Mouse (Mus musculus) embryonic facial prominence, embryonic 10.5 days (tissue): ENCODE data around the gene Medag. TPM values are rescaled to one million over a fixed set of nuclear protein-coding genes. Genes with fewer than 3 reads are reported as not detected.
A peak's percentile ranks its signal among the peaks of the same experiment; 100 is the strongest.

Experiments
- DNase-seq: peaks from one replicate; pipeline ENCODE4 v3.0.0-alpha.2; 2017; ENCODE audit warnings: low spot score
- H3K27ac ChIP-seq: fragments of 300-500 bp; sonication (generic); replicated peaks from 2 replicates; pipeline ENCODE4 v1.5.1; 2016; ENCODE audit warnings: mild to moderate bottlenecking
- H3K27me3 ChIP-seq: fragments of 300-500 bp; sonication (generic); replicated peaks from 2 replicates; pipeline ENCODE4 v1.6.1; 2016; ENCODE audit warnings: low read depth, mild to moderate bottlenecking; ENCODE audit not compliant: poor library complexity, severe bottlenecking
- H3K36me3 ChIP-seq: fragments of 300-500 bp; sonication (generic); replicated peaks from 2 replicates; pipeline ENCODE4 v1.6.1; 2016; ENCODE audit warnings: mild to moderate bottlenecking, moderate library complexity
- H3K4me1 ChIP-seq: fragments of 300-500 bp; sonication (generic); 2 replicates; pipeline ENCODE4 v1.6.1; 2016
- H3K4me3 ChIP-seq: fragments of 300-500 bp; sonication (generic); 2 replicates; pipeline ENCODE4 v1.5.1; 2016; ENCODE audit warnings: mild to moderate bottlenecking, moderate library complexity
- H3K9me3 ChIP-seq: fragments of 300-500 bp; sonication (generic); 2 replicates; pipeline ENCODE4 v1.6.1; 2016; ENCODE audit warnings: mild to moderate bottlenecking
- WGBS: fragments of 180-500 bp; shearing (Covaris S2); methylation state at CpG from one replicate; pipeline ENCODE4 v1.1.7; 2016; 5-methylcytosine and 5-hydroxymethylcytosine counted together
- polyA plus RNA-seq: library from polyadenylated mRNA; unstranded; fragments of >200 nt; fragmentation: Nextera tagmentation; extraction: Ambion mirVana; gene quantifications from 2 replicates; pipeline ENCODE4 v1.2.1, GENCODE M21; 2016

The Medag gene
- polyA plus RNA-seq, 1 experiment from 2014 or later: 0.17 TPM

GRCm38 (mm10) chr5:149439531-149440179 lies 28.1 kb downstream of the Medag start, which contains the start of gene Tex26:
Gene Tex26 (plus strand): TSS chr5:149439660.
- Histone ChIP-seq H3K4me3 (peak within 1 kb of the TSS; percentile 63), H3K27ac (peak within 1 kb of the TSS; percentile 90), H3K9me3 (no peaks in the 10 kb centered on the region), H3K27me3 (0 out of 2 replicates have a peak, but pooled peaks cover 7% of the 10 kb centered on the region), H3K4me1 (peaks cover 51% of the 10 kb centered on the region), H3K36me3 (no peaks in the 10 kb centered on the region)
- under 1% methylated on average over 25 of the region's 25 CpGs for WGBS
- DNase-seq: peak; percentile 89

DNA sequence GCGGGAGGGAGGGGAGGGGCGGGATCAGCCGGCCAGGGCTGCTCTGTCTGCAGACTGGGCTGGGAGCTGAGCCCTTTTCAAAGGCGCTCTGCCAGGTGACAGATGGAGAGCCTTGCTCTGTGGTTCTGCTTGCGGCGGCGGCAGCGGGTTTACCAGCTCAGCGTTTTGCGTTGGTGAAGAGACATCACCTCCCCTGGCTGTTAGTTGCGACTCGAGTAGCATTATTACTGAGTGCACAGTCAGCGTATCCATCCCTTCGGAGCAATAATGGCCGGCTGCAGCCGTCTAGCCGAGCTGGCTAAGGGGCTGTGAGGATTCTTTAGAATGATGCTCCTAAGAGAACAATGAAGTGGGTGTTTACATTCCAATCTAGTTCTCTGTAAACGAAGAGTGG lies 28.6 kb downstream of the Medag start:
- Histone ChIP-seq H3K36me3 (no peaks in the 10 kb centered on the region), H3K27me3 (0 out of 2 replicates have a peak, but pooled peaks cover 7% of the 10 kb centered on the region), H3K27ac (peak overlapping the region; percentile 90), H3K9me3 (no peaks in the 10 kb centered on the region), H3K4me1 (peaks cover 56% of the 10 kb centered on the region), H3K4me3 (peak overlapping the region; percentile 63)
- under 1% methylated on average over 18 of the region's 18 CpGs for WGBS
- peak; percentile 80 for DNase-seq

GRCm38 (mm10) chr5:149441646-149442276 lies 30.2 kb downstream of the Medag start:
- H3K36me3 ChIP-seq: no peaks in the 10 kb centered on the region
- H3K4me1 ChIP-seq: peaks cover 54% of the 10 kb centered on the region
- no peaks in the 10 kb centered on the region for H3K9me3 ChIP-seq
- H3K27ac ChIP-seq: peak overlapping the region; percentile 63
- 0 out of 2 replicates have a peak, but pooled peaks cover 7% of the 10 kb centered on the region for H3K27me3 ChIP-seq
- no peak overlapping the region for H3K4me3 ChIP-seq
- no peak for DNase-seq
- WGBS: 60% methylated on average over 14 of the region's 14 CpGs

DNA sequence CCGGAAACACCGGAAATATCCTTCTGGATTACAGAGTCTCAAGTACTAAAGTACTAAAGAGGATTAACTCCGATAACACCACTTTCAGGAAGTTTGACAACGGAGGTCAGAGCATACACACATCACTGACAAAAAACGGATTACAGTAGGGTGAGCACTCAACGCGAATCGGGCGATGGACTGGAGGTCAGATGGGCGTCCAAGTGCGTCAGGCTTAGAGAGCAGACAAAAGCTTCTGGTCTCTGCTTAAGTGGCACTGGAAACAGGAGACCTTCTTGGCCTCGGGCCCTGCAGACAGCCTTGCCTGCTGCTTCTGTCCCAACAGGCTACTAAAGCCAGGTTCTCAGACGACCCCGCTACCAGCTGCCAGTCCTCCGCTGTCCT lies 30.7 kb downstream of the Medag start:
- Histone ChIP-seq H3K4me3 (no peak overlapping the region), H3K36me3 (no peaks in the 10 kb centered on the region), H3K27ac (peak overlapping the region; percentile 63), H3K27me3 (0 out of 2 replicates have a peak, but pooled peaks cover 7% of the 10 kb centered on the region), H3K9me3 (no peaks in the 10 kb centered on the region), H3K4me1 (peaks cover 51% of the 10 kb centered on the region)
- 74% methylated on average over 15 of the region's 15 CpGs for WGBS
- no peak for DNase-seq

DNA sequence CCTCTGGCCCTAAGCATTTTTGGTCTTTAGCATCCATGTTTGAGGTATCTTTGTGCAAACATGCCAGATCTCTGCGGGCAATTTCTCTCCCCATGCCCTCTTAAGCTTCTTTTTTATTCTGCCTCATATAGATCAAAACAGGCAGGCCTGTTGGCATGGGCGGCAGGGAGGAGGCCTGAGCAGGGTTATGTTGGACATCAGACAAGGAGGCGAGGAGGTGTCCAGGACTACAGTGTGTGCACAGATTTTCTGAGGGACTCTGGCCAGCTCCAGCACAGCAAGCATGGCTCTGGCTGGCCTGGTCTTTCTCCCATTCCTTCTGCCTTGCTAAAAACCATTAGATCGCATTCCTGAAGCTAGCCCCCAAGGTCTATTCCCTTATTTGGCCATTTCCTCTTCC lies 32.9 kb downstream of the Medag start:
- no peak overlapping the region for H3K4me3 ChIP-seq
- peaks cover 41% of the 10 kb centered on the region for H3K4me1 ChIP-seq
- no peak overlapping the region for H3K27ac ChIP-seq
- no peak for DNase-seq
- H3K27me3 ChIP-seq: 0 out of 2 replicates have a peak, but pooled peaks cover 7% of the 10 kb centered on the region
- 79% methylated on average over 4 of the region's 4 CpGs for WGBS
- 0 out of 2 replicates have a peak, but pooled peaks cover 4% of the 10 kb centered on the region for H3K9me3 ChIP-seq
- no peaks in the 10 kb centered on the region for H3K36me3 ChIP-seq

DNA sequence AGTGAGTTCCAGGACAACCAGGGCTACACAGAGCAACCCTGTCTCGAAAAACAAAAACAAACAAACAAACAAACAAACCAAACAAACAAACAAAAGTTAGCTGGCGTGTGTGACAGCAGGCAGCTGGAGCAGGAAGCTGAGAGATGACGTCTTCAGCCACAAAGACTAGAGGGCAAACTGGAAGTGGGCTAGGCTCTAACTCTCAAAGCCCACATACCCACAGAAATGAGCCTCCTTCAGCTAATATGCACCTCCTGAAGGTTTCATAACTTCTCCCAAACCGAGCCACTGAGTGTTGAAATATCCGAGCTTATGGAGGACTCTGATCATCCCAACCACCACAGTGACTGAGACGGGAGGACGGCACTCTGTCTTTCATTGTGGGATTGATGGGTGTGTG lies 34.9 kb downstream of the Medag start:
- 88% methylated on average over 7 of the region's 7 CpGs for WGBS
- Histone ChIP-seq H3K9me3 (0 out of 2 replicates have a peak, but pooled peaks cover 4% of the 10 kb centered on the region), H3K4me3 (no peak overlapping the region), H3K27me3 (0 out of 2 replicates have a peak, but pooled peaks cover 4% of the 10 kb centered on the region), H3K36me3 (no peaks in the 10 kb centered on the region), H3K4me1 (peaks cover 21% of the 10 kb centered on the region), H3K27ac (no peak overlapping the region)
- no peak for DNase-seq

- H3K4me3 ChIP-seq: no peak overlapping the region
- no peak overlapping the region for H3K27ac ChIP-seq
- H3K36me3 ChIP-seq: no peaks in the 10 kb centered on the region
- H3K9me3 ChIP-seq: 0 out of 2 replicates have a peak, but pooled peaks cover 4% of the 10 kb centered on the region
- DNase-seq: no peak
- 83% methylated on average over 5 of the region's 5 CpGs for WGBS
- H3K4me1 ChIP-seq: peaks cover 11% of the 10 kb centered on the region
- no peaks in the 10 kb centered on the region for H3K27me3 ChIP-seq
Observed at GRCm38 (mm10) chr5:149447733-149448132, 36.2 kb downstream of the Medag start.

DNA sequence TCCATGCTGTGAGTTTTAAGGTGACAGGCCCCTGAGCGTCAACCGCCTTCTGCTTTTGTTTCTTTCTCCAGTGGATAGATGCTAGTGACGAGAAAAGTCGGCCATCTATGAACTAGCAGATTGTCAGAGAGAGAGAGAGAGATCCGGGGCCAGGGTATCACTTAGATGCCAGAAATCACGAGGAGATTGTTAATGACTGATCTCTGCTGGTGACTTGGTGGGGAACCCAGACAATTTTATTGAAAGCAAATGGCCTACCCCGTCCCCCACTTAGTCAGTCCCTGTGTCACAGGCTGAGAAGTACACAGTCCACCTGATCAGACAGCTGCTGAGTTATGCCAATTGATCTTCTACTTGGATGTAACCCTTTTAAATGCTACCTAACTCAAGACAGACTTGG lies 37.9 kb downstream of the Medag start:
- no peak for DNase-seq
- H3K4me1 ChIP-seq: peaks cover 8% of the 10 kb centered on the region
- no peaks in the 10 kb centered on the region for H3K36me3 ChIP-seq
- 0 out of 2 replicates have a peak, but pooled peaks cover 4% of the 10 kb centered on the region for H3K9me3 ChIP-seq
- no peak overlapping the region for H3K27ac ChIP-seq
- no peak overlapping the region for H3K4me3 ChIP-seq
- H3K27me3 ChIP-seq: no peaks in the 10 kb centered on the region
- WGBS: 87% methylated on average over 7 of the region's 7 CpGs

GRCm38 (mm10) chr5:149451209-149451681 lies 39.7 kb downstream of the Medag start:
- DNase-seq: no peak
- 90% methylated on average over 7 of the region's 7 CpGs for WGBS
- H3K27me3 ChIP-seq: no peaks in the 10 kb centered on the region
- H3K36me3 ChIP-seq: no peaks in the 10 kb centered on the region
- H3K4me3 ChIP-seq: no peak overlapping the region
- H3K4me1 ChIP-seq: no peaks in the 10 kb centered on the region
- 0 out of 2 replicates have a peak, but pooled peaks cover 4% of the 10 kb centered on the region for H3K9me3 ChIP-seq
- H3K27ac ChIP-seq: no peak overlapping the region

DNA sequence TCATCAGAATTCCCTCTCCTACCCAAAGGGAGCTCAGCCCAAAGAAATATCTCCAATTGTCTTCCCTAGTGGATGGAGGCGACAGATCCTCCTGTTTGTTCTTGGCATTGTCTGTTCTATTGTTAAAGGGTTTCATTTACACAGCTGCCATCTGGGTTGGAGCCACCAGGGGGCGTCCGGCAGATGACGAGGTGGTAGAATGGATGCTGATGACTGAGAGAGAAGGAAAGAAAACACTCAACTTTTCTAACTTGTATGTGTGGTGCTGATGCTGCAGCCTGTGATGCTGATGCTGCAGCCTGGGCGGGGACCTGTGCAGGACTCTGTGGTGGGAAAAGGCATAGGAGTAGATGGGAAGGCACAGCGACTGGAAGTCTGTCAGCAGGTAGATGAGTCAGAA lies 42.7 kb downstream of the Medag start:
- H3K27me3 ChIP-seq: no peaks in the 10 kb centered on the region
- WGBS: 28% methylated on average over 6 of the region's 6 CpGs

GRCm38 (mm10) chr5:149456544-149456943 lies 45.0 kb downstream of the Medag start:
- Histone ChIP-seq H3K27me3 (no peaks in the 10 kb centered on the region), H3K27ac (no peak overlapping the region), H3K36me3 (no peaks in the 10 kb centered on the region), H3K4me1 (peaks cover 7% of the 10 kb centered on the region), H3K4me3 (no peak overlapping the region), H3K9me3 (no peaks in the 10 kb centered on the region)
- WGBS: 89% methylated on average over 7 of the region's 7 CpGs
- no peak for DNase-seq

More for the DNA sequence above, 42.7 kb downstream of the Medag start:
- H3K27ac ChIP-seq: no peak overlapping the region
- H3K9me3 ChIP-seq: no peaks in the 10 kb centered on the region
- no peaks in the 10 kb centered on the region for H3K36me3 ChIP-seq
- peak; percentile 75 for DNase-seq
- peaks cover 7% of the 10 kb centered on the region for H3K4me1 ChIP-seq
- H3K4me3 ChIP-seq: no peak overlapping the region

DNA sequence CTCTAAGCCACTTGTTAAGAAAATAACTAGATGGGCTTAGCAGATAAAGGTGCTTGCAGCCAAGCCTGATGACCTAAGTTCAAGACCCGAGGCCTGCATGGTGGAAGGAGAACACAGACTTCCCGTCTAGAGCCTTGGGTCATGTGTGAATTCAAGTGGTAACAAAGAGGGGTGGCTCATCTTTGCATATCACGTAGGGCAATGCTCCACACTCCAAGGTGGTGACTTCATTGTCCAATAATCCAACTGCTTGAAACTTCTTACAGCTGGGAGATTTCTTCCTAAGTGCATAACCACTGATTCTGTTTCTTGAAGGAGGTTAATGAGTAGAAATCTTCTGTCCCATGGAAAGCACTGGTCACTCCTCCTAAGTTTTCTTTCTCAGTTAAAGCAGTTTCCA lies 50.5 kb downstream of the Medag start:
- Histone ChIP-seq H3K4me3 (no peak overlapping the region), H3K36me3 (no peaks in the 10 kb centered on the region), H3K27me3 (no peaks in the 10 kb centered on the region), H3K9me3 (no peaks in the 10 kb centered on the region), H3K27ac (no peak overlapping the region), H3K4me1 (peaks cover 24% of the 10 kb centered on the region)
- no peak for DNase-seq
- 84% methylated on average over 3 of the region's 3 CpGs for WGBS

GRCm38 (mm10) chr5:149465305-149465704 lies 53.8 kb downstream of the Medag start:
- Histone ChIP-seq H3K27ac (no peak overlapping the region), H3K27me3 (no peaks in the 10 kb centered on the region), H3K4me1 (peaks cover 17% of the 10 kb centered on the region), H3K4me3 (no peak overlapping the region), H3K36me3 (no peaks in the 10 kb centered on the region), H3K9me3 (no peaks in the 10 kb centered on the region)
- no peak for DNase-seq
- 46% methylated on average over 4 of the region's 5 CpGs for WGBS
